Mouse (Mus musculus): ENCODE results near the gene Foxi2.

Foxi2 gene

DNA sequence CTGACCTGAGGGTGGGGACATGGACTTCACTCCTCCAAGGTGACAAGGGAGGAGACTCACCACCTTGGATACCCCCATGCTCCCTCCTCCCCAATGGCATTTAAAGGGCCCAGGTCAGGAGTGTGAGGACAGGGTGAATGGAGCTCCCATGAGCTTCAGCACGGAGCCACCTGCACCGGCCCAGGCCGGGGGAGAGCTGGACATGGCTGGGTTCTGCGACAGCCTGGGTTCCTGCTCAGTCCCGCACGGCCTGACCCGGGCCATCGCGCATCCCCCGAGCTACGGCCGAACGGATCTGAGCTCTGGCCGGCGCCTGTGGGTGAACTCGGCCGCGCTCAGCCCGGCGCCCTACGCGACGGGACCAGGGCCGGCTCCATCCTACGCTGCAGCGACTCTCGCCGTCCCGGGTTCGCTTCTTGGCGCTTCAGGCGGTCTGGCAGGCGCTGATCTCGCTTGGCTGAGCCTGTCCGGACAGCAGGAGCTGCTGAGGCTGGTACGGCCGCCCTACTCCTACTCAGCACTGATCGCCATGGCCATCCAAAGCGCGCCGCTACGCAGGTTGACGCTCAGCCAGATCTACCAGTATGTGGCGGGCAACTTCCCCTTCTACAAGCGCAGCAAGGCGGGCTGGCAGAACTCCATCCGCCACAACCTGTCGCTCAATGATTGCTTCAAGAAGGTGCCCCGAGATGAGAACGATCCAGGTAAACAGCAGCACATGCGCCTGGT lies at the start of gene Foxi2:
Foxi2 (plus strand) TSS at position 72 of the 729 bp plus-strand sequence.
- no peak for DNase-seq

- no peak for DNase-seq
These were observed 45.5 kb upstream of the Foxi2 start for GRCm38 (mm10) chr7:135364606-135365005.

DNA sequence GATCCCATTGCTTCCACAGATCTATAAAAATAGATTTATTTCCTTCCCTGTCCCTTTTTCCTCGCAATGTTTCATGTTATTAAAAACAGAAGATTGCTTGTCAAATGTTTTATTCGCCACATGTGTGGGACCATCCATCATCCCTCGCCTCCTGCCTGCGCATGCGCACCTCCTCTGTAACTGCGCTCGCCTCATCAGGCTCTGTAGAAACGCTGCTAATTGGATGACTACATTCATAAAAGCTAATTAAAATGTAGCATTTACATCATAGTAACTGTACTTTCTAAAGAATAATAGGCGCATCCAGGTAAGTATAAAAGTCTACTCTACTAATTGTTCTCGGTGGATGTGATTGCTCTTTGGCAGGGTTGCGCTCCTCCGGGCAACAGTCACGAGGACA lies 34.1 kb upstream of the Foxi2 start:
- no peak for DNase-seq

DNA sequence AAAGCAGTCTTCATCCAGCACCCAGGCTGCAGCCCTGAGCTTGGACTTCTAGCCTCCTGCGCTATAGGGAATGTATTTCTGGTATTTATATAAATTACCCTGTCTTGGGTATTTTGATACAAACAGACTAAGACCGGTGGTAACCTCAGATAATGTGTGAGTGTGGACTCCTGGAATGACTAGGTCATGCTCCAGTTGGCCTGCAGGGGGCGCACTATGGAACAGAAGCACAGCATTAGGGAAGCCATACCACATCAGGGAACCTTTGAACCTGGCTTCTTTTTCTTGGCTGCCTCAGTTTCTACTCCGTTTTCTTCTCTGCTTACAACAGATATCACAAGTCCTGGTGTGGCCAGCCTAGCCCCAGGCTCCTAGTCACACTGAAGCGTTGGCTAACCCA lies 33.2 kb upstream of the Foxi2 start:
- DNase-seq, result peak; percentile 15

DNA sequence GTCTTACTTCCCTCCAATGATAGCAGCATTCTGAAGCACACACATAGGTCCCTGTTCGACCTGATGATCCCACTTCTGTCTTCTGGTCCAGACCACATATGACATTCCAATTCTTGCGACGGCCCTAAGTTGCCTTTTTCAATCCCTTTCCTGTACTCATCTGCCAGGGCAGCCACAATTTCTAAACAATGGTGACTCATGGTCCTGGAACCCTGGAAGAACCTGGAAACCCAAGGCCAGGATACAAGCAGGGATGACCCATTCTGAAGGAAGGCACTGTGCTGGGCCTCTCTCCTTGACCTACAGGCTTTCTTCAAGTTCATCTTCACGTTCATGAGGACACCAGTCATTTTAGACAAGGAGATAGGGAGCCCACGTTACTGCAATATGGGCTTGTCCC lies 31.8 kb upstream of the Foxi2 start:
- DNase-seq, result no peak

- DNase-seq, result peak; percentile 2
These were observed 21.1 kb upstream of the Foxi2 start for GRCm38 (mm10) chr7:135389039-135389438.

GRCm38 (mm10) chr7:135392949-135393542 lies 17.1 kb upstream of the Foxi2 start:
- DNase-seq, result no peak

DNA sequence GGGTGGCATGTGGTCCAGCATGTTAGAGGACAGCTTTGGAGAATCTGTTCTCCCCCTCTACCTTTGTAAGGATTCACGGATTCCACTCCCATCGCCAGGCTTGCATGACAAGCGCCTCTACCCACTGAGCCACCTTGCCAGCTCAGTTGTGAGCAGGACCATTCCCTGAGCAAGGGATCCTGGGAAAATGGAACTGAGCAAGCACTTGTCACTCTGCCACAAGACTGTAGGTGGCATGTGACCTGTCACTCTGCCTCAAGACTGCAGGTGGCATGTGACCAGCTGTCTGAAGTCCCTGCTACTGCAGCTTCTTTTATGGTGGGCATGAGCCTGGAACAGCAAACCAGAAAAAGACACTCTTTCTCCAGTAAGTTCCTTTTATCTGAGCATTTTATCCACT lies 15.7 kb upstream of the Foxi2 start:
- no peak for DNase-seq

DNA sequence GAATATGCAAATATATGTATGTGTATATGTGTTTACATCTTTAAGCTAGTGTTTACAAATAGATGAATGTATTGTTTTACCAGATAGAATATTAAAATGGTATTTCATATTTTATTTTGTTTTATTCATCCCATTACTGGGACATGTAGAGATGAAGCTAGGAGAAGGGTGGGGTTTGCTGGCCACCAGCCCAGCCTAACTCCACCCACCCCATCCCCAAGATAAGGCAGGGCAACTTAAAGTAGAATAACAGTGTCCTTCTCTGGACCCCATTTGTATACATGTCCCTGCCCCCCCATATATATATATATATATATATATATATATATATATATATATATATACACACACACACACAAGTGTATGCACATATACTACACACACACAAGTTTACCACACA lies 14.9 kb upstream of the Foxi2 start:
- DNase-seq, result no peak

DNA sequence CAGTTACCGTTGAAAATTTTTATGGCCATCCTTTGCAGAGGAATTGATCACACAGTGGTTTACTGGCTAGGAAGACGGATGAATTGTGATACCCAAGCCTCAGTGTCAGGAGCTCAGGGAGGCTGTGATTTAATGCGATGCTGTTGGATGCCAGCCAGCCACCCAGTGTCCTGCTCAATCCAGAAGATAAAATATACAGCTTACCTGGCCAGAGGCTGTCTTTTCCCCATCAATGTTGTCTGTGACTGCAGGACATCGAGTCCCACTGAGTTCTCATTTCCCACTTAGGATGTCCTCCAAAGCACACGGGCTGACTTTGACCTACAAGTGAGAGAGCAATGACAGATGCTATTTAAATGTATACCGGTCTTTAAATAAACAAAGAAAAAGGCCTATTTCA lies 13.0 kb upstream of the Foxi2 start:
- no peak for DNase-seq

- DNase-seq, result no peak
These were observed 12.2 kb upstream of the Foxi2 start for GRCm38 (mm10) chr7:135397874-135398273.

GRCm38 (mm10) chr7:135403416-135403815 lies 6.7 kb upstream of the Foxi2 start:
- DNase-seq, result peak; percentile 72

DNA sequence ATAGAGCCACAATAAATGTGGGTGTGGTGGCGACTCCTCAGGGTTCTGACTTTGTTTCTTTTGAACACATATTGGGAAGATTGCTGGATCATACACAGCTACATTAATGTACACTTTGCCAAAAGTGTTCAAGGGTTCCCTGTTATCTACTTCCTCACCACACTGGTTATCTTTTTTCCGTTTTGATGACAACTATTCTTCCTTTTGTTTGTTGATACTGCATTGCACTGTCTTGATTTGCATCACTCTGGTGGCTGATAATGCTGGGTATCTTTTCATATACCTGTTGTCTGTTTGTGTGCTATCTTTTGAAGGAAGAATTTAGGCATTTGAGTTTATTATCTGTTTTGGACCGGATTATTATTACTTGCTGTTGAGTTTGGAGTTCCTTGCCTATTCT lies 3.3 kb upstream of the Foxi2 start:
- no peak for DNase-seq

DNA sequence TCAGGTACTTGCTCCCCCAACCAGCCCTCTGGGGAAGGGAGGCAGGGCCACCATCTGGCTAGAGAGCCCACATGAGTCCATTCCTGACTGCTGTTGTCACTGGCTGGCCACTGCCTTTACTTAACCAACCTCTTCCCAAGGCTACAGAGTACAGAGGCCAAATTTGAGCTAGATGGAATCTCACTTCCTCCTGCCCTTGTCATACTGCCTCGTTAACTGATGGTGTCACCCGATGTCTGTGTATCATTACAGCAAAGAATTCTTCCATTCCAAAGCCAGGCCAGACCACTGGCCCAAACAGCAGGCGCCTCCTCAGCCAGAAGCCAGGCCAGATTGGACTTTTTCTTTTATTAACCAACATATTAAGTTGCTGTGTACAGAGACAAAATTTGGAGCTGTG lies 1.6 kb upstream of the Foxi2 start:
- DNase-seq, result no peak

DNA sequence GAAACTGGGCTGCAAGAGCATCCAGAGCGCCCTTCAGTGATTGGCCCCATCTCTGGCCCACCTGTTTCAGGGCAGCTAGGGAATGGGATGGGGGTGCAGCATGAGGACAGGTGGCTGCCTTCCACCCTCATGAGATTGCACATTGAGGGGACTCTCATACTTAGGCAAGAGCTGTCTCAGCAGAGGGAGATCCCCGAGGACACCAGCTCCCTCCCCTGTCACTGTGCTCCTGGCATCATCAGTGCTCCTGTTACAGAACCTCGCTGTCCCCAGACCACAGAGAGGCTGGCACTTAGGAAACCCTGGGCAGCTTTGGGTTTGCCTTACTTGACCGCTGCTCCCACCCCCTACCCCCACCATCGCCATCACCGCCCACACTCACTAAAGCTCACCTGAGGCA lies 2.2 kb downstream of the Foxi2 start:
- no peak for DNase-seq

DNA sequence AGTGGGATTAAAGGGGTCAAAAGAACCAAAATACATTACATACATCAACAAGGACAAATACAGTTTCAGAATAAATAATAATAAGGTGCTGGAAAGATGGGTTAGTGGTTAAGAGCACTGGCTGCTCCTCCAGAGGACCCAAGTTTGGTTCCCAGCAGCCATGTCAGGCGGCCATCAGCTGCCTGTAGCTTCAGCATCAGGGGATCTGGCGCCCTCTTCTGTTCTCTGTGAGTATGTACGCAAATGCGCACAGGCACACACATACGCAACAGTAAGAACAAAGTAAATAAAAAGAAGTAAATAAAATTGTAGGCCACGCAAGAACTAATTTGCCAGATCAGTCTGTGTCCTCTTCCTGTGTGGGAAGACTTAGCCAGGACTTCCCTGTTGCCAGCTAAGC lies 18.7 kb downstream of the Foxi2 start:
- DNase-seq, result no peak

DNA sequence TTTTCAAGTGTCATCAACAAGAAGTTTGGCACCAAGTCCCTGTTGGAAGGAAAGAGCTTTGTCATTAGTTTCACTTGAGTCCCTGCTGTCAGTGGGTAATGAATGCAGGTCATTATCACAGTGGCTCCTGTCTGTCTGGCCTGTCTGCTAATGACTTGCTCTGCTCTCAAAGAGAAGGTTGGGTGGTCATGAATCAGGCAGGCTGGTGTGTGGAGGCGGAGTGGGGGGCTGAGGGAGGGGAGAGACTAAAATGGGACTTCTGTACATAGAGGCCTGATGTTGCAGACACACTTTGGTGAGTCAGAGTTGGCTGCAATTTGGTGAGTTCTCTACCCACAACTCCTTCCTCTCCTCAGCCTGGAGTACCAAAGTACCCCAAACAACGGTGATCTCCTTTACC lies 20.8 kb downstream of the Foxi2 start:
- no peak for DNase-seq

- DNase-seq, result no peak
These were observed 33.8 kb downstream of the Foxi2 start for GRCm38 (mm10) chr7:135443903-135444302.

DNA sequence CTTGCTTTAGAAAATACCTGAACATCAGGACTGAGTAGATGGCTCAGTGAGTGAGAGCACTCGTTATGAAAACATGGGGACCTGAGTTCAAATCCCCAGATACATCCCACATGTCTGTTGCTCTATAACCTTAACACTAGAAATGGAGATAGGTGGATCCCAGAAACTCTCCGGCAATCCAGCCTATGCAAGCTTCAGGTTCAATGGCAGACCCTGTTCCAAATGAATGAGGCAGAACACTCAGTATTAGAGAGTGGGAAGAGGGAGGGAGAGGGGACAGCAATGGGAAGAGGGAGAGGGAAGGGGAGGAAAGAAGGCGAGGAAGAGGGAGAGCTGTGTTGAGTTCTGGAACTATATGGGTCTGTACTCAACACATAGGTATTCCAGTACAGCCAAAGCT lies 41.2 kb downstream of the Foxi2 start:
- no peak for DNase-seq

DNA sequence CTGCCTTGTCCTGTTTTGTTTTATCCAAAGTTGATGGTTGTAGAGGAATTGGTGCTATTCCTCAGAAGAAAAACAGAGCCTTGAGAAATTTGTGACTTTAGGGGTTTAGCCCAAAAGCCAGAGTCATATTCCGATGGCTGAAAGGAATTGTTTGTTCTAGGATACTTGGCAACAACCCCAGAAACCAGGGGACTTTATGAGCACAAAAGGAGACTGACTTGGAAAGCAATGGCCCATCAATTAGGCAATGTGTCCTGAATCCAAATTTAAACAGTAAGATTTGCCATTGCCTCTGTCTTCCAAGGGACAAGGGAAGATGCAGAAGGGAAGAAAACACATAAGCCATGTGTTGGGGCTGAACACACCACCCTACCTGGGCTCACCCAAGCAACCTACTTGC lies 42.3 kb downstream of the Foxi2 start:
- no peak for DNase-seq

GRCm38 (mm10) chr7:135453690-135454089 lies 43.6 kb downstream of the Foxi2 start:
- no peak for DNase-seq
